Mouse (Mus musculus): ENCODE results near the gene Rbm19.

GRCm38 (mm10) chr5:120160923-120161658, 44.8 kb downstream of the Rbm19 start:
- TF ChIP-seq CTCF (IDR thresholded peaks at IDR 0.05; ENCODE audit: borderline replicate concordance, insufficient read depth, low read length) (no peak), POLR2A (IDR thresholded peaks at IDR 0.05; ENCODE audit: low read depth, low read length) (no peak)

Data from embryonic fibroblast, embryonic 13.5 days (primary cell).